Mouse (Mus musculus): ENCODE measurements around the gene Psmd1. TPM values are rescaled to one million over a fixed set of nuclear protein-coding genes. Genes with fewer than 3 reads are reported as not detected.

Gene Psmd1
- polyA plus RNA-seq, 1 experiment from 2014 or later, result 181 TPM

DNA sequence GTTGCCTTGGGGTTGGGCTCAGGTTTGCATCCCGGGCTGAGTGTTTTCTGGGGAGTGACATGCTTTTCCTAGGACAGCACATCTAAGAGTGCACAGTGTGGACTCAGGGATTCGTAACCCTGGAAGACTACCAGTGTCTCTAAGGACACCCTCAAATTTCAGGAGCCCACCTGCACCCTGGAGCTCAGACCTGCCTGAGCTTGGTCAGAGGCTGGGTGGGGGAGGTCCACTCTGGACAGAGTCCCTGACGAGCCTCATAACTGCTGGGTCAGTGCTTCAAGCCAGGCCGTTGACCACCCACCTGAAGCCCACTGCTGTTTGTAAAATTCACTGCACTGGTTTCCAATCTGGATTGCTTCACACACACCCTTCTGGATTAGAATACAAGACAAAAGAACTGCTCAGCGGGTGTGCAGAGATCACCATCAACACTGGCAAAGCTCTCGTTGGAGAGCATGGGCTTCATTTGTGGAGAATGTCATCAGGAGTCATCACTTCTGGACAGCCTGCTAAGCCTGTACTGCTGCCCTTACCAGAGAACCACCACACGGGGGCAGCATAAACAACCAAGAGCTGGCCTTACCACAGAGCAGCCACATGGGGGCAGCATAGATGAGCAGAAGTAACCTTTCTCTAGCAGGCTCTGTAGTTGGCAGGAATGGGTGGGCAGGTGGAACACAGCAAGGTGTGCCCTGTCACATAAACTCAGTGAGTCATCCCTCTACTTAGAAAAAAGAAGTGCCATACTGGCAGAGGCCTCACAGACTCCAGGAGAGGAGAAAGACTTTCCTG, 114.5 kb downstream of the Psmd1 start:
- Histone ChIP-seq H3K9ac (no peak overlapping the region), H3K27me3 (no peaks in the 10 kb centered on the region), H3K27ac (replicated peaks) (no peak overlapping the region), H3K4me1 (replicated peaks) (no peaks in the 10 kb centered on the region), H3K4me3 (no peak overlapping the region), H3K4me2 (no peak overlapping the region), H3K36me3 (peaks cover 24% of the 10 kb centered on the region), H3K9me3 (no peaks in the 10 kb centered on the region)
- peak; percentile 63; the same call in 1 of the 2 replicates for ATAC-seq (ENCODE audit: low FRiP score, low read depth)
- WGBS, result 48% methylated on average over 7 of the region's 7 CpGs

DNA sequence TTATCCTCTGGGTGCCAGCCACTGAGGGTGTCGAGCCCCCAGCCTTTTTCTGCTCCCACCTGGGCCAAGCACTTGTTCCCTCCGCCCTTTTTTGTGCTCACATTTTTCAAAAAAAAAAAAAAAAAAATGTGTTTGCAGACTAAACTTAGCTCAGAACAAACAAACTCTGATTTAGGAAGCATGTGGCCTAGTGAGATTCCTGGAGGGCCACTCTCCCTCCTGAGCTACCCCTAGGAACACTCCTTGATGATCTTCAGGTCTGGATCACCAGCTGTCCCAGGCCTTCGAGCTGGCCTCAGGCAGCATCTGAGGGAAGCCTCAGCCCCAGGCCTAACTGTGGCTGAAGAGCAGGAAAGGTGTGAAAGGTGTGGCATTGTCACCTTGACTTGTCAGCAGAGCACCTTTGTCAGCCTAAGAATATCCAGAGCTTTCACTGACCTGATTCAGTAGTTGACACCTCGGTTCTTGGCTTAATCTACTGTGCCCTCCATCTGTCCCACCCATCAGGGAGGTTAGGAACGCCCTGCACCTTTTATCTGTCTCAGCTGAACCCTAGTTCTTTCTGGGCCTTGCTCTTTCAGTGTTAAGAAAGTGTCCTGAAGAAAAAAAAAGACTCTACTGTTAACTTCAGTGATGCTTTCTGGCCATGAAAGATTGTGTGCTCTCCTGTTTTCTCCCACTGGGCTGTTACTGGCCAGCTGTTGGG, 118.0 kb downstream of the Psmd1 start:
- Histone ChIP-seq H3K36me3 (0 out of 2 replicates have a peak, but pooled peaks cover 11% of the 10 kb centered on the region), H3K4me2 (no peak overlapping the region), H3K27me3 (no peaks in the 10 kb centered on the region), H3K27ac (replicated peaks) (no peak overlapping the region), H3K9me3 (no peaks in the 10 kb centered on the region), H3K4me3 (no peak overlapping the region), H3K9ac (no peak overlapping the region), H3K4me1 (replicated peaks) (no peaks in the 10 kb centered on the region)
- no peak for ATAC-seq (ENCODE audit: low FRiP score, low read depth)
- 87% methylated on average over 5 of the region's 5 CpGs for WGBS

DNA sequence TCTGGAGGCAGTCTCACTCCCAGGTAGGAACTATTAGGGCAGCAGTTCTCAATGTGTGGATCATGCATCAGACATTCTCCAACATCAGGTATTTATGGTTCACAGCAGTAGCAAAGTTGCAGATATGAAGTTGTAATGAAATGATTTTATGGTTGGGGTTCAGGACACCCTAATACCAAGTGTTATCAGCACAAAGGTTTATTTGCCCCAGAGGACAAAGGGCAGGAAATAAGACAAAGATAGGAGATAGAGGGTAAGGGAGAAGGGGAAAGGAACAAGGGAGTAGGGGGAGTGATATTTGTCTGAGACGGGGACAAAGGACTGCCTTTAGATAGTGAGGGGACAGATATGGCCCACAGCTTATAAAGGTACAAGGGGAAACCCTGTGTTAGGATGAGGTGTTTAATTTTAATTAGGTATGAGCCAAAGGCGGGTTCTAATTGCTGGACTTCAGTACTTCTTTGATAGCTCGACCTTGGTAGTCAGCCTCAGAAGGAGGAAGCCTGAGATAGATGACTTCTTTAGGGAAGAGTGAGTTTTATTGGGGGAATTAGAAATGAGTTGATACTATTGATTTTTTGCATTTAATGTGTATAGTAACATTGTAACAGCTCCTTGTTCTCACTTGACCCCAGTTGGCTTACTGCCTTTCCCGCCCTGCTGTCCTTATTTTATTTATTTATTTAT, 119.5 kb downstream of the Psmd1 start:
- Histone ChIP-seq H3K36me3 (peaks cover 12% of the 10 kb centered on the region), H3K4me1 (replicated peaks) (no peaks in the 10 kb centered on the region), H3K9ac (no peak overlapping the region), H3K4me2 (no peak overlapping the region), H3K27me3 (no peaks in the 10 kb centered on the region), H3K4me3 (no peak overlapping the region), H3K9me3 (no peaks in the 10 kb centered on the region), H3K27ac (replicated peaks) (no peak overlapping the region)
- no peak for ATAC-seq (ENCODE audit: low FRiP score, low read depth)
- WGBS, result 91% methylated on average over 4 of the region's 4 CpGs

DNA sequence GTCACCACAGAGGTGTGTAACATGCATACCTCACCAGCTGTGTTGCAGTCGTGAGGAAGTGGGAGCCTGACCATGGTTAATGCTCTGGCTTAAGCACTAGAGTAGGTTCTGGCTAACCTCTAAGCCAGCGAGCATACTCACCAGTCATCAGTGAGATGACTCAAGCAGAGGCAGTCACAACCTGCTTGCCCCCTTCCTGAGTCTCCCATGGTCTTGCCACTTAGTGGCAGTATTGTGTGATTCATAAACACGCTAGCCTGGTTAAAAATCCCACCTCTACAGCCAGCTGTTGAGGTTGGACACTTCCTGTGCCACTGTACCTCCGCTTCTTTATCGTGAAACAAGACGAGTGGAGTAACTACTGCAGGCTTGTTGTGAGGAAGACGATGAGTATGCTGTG, 122.6 kb downstream of the Psmd1 start:
- no peak overlapping the region for H3K27ac ChIP-seq (replicated peaks)
- peaks cover 28% of the 10 kb centered on the region for H3K36me3 ChIP-seq
- no peaks in the 10 kb centered on the region for H3K9me3 ChIP-seq
- H3K4me3 ChIP-seq, result no peak overlapping the region
- no peak overlapping the region for H3K4me2 ChIP-seq
- no peaks in the 10 kb centered on the region for H3K27me3 ChIP-seq
- no peak for ATAC-seq (ENCODE audit: low FRiP score, low read depth)
- 88% methylated on average over 7 of the region's 7 CpGs for WGBS
- no peak overlapping the region for H3K9ac ChIP-seq
- no peaks in the 10 kb centered on the region for H3K4me1 ChIP-seq (replicated peaks)

DNA sequence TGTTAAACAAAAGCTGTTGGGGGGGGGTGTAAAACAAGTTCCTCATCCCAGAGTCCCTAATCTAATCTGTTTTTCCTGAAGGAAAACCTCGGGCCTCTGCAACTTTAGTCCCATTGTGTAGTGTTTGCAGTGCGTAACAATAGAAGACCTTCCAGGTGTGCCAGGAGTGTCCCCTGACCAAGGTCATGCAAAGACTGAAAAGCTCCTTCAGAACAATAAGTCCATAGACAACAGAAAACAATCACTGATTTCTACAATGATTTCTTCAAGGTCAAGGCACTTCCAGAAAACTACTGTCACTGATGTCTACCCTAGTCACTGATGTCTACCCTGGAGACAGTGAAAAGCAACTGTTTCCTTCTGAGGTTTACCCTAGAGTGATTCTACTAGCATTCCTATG, 123.7 kb downstream of the Psmd1 start:
- Histone ChIP-seq H3K9me3 (no peaks in the 10 kb centered on the region), H3K27ac (replicated peaks) (no peak overlapping the region), H3K36me3 (peaks cover 34% of the 10 kb centered on the region), H3K4me3 (no peak overlapping the region), H3K4me2 (no peak overlapping the region), H3K27me3 (no peaks in the 10 kb centered on the region), H3K9ac (no peak overlapping the region), H3K4me1 (replicated peaks) (no peaks in the 10 kb centered on the region)
- 77% methylated on average over 2 of the region's 2 CpGs for WGBS
- ATAC-seq (ENCODE audit: low FRiP score, low read depth), result no peak

DNA sequence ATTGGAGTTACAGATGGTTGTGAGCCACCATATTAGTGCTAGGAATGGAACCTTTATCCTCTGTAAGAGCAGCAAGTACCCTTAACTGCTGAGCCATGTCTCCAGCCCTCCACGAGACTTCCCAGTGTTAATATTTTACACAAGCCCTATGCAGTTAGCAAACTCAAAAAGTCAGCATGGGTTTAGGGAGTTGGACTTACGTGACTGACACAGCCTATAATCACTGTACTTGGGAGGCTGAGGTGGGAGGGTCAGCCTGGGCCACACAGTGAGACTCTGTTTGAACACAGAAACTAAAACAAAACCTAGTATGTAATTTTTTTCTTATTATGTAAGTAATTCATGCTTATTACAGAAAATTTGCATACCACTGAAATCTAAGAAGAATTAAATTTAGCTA, 124.1 kb downstream of the Psmd1 start:
- no peak overlapping the region for H3K9ac ChIP-seq
- peaks cover 36% of the 10 kb centered on the region for H3K36me3 ChIP-seq
- no peak for ATAC-seq (ENCODE audit: low FRiP score, low read depth)
- WGBS, result 85% methylated on average over 2 of the region's 2 CpGs
- no peaks in the 10 kb centered on the region for H3K4me1 ChIP-seq (replicated peaks)
- H3K4me3 ChIP-seq, result no peak overlapping the region
- no peak overlapping the region for H3K27ac ChIP-seq (replicated peaks)
- H3K27me3 ChIP-seq, result no peaks in the 10 kb centered on the region
- H3K4me2 ChIP-seq, result no peak overlapping the region
- no peaks in the 10 kb centered on the region for H3K9me3 ChIP-seq

Other genes starting within 250 kb of the Psmd1 start
- 204 TPM in 2 replicates for gene Itm2c, start 170.1 kb upstream of the Psmd1 start, polyA plus RNA-seq (2015; fragmentation: Nextera tagmentation; extraction: Ambion mirVana)
- 7.1 and 7.7 TPM in 2 replicates for gene 4933407L21Rik, start 135.9 kb upstream of the Psmd1 start, polyA plus RNA-seq (2015; fragmentation: Nextera tagmentation; extraction: Ambion mirVana)
- 0.17 and 0.25 TPM in 2 replicates for gene Gpr55, start 103.4 kb upstream of the Psmd1 start, polyA plus RNA-seq (2015; fragmentation: Nextera tagmentation; extraction: Ambion mirVana)
- 0.32 and 0.87 TPM in 2 replicates for gene Spata3, start 47.6 kb upstream of the Psmd1 start, polyA plus RNA-seq (2015; fragmentation: Nextera tagmentation; extraction: Ambion mirVana)
- 10.8 and 14.3 TPM in 2 replicates for gene 2810459M11Rik, start 18.5 kb upstream of the Psmd1 start, polyA plus RNA-seq (2015; fragmentation: Nextera tagmentation; extraction: Ambion mirVana)
- gene Htr2b, start 47.6 kb downstream of the Psmd1 start, polyA plus RNA-seq (2015; fragmentation: Nextera tagmentation; extraction: Ambion mirVana), result 0.10 and 0.75 TPM in 2 replicates
- 0.39 and 0.61 TPM in 2 replicates for gene Gm21972, start 69.2 kb downstream of the Psmd1 start, polyA plus RNA-seq (2015; fragmentation: Nextera tagmentation; extraction: Ambion mirVana)
- 32.6 and 35.8 TPM in 2 replicates for gene Armc9, start 90.4 kb downstream of the Psmd1 start, polyA plus RNA-seq (2015; fragmentation: Nextera tagmentation; extraction: Ambion mirVana)
- gene B3gnt7, start 238.4 kb downstream of the Psmd1 start, polyA plus RNA-seq (2015; fragmentation: Nextera tagmentation; extraction: Ambion mirVana), result 6.9 and 8.7 TPM in 2 replicates